Mouse (Mus musculus) thymus, adult 18-20 months (tissue): ENCODE results near the gene Rpsa.

Source experiments
- DNase-seq, 2 experiments: peaks; one replicate each; pipeline ENCODE4 v3.0.0; 2022; ENCODE audit warnings: mixed read lengths in 2 of 2

Gene Rpsa

GRCm38 (mm10) chr9:120174436-120175137 lies 47.1 kb downstream of the Rpsa start:
- no peak for DNase-seq

DNA sequence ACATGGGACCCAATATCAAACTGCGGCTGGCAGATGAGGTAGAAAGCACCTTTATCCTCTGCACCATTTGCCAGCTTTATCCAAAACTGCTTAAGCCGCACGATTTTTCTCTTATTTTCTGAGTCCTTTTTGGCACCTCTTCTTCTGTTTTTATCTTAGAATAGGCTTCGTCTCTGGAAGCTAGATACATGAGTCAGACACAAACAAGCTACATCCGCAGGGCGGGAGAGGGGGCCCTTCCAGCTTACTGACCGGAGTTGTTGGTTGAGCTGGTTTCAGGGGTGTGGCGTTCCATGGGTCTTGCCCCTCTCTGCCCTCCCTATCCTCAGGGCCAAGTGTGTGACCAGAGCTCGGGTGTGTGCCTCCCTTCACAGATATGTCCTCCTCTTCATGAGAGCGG lies 51.3 kb downstream of the Rpsa start:
- DNase-seq, result no peak
